Mouse (Mus musculus) heart, embryonic 15.5 days (tissue): ENCODE results near the gene Kdm2b. TPM values are rescaled to one million over a fixed set of nuclear protein-coding genes. Genes with fewer than 3 reads are reported as not detected.

ENCODE experiments used
- ATAC-seq: fragments of 200-750 bp; cut with Nextera tagmentation; replicated peaks from 2 replicates; pipeline ENCODE4 v1.8.0; 2017; ENCODE audit warnings: low read depth, moderate TSS enrichment; ENCODE audit not compliant: insufficient number of reproducible peaks, insufficient read depth, low FRiP score
- H3K27ac ChIP-seq: fragments of 300-500 bp; sonication (generic); 2 replicates; pipeline ENCODE4 v1.5.1; 2015; ENCODE audit warnings: mild to moderate bottlenecking, inconsistent platforms
- H3K27me3 ChIP-seq: fragments of 300-500 bp; sonication (generic); 2 replicates; pipeline ENCODE4 v1.6.1; 2015; ENCODE audit warnings: inconsistent platforms
- H3K36me3 ChIP-seq: fragments of 300-500 bp; sonication (generic); 2 replicates; pipeline ENCODE4 v1.6.1; 2015; ENCODE audit warnings: mild to moderate bottlenecking, inconsistent platforms
- H3K4me1 ChIP-seq: fragments of 300-500 bp; sonication (generic); replicated peaks from 2 replicates; pipeline ENCODE4 v1.6.1; 2015; ENCODE audit warnings: inconsistent platforms
- H3K4me2 ChIP-seq: fragments of 300-500 bp; sonication (generic); 2 replicates; pipeline ENCODE4 v1.6.1; 2015; ENCODE audit warnings: inconsistent platforms, mild to moderate bottlenecking, moderate library complexity
- H3K4me3 ChIP-seq: fragments of 300-500 bp; sonication (generic); 2 replicates; pipeline ENCODE4 v1.5.1; 2015; ENCODE audit warnings: mild to moderate bottlenecking, inconsistent platforms
- H3K9ac ChIP-seq: fragments of 300-500 bp; sonication (generic); 2 replicates; pipeline ENCODE4 v1.6.1; 2015; ENCODE audit warnings: mild to moderate bottlenecking, inconsistent platforms
- H3K9me3 ChIP-seq: fragments of 300-500 bp; sonication (generic); replicated peaks from 2 replicates; pipeline ENCODE4 v1.6.1; 2016; ENCODE audit warnings: inconsistent platforms
- WGBS: fragments of 180-500 bp; shearing (Covaris S2); methylation state at CpG from one replicate; pipeline ENCODE4 v1.1.7; 2015; ENCODE audit warnings: mixed read lengths; 5-methylcytosine and 5-hydroxymethylcytosine counted together
- polyA plus RNA-seq: library from polyadenylated mRNA; unstranded; fragments of >200 nt; fragmentation: Nextera tagmentation; extraction: Ambion mirVana; gene quantifications from 2 replicates; pipeline ENCODE4 v1.2.1, GENCODE M21; 2015

Gene Kdm2b
- polyA plus RNA-seq, 1 experiment from 2014 or later: 23.9 TPM

DNA sequence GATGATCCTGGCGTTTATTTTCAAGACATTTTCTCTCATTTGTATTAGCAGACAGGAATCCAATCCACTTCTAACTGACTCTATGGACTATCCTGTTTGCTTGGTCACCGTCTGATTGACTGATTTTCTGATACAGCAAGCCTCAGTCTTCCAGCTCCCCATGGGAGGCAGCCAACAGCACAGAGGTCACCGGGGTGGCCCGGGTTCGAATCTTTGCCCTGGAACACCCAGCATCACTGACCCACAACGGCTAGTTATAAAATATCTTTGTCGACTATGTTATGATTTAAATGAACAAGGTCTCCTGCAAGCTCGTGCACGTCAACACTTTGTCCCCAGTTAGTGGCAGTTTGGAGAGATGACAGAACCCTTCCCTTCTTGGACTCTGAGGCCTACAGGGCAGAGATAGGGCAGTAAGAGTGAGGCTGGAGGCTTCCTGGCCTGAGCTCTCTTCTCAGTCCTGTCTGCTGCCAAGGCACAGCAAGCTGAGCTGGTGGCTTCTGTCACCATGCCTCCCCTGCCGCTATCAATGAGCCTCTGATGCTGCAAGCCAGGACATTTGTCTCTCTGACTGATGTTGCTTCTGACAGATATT, 65.7 kb downstream of the Kdm2b start:
- Histone ChIP-seq H3K4me2 (no peak overlapping the region), H3K4me1 (peaks cover 36% of the 10 kb centered on the region), H3K9me3 (no peaks in the 10 kb centered on the region), H3K4me3 (no peak overlapping the region), H3K9ac (no peak overlapping the region), H3K27ac (peak overlapping the region; percentile 57), H3K27me3 (no peaks in the 10 kb centered on the region), H3K36me3 (no peaks in the 10 kb centered on the region)
- WGBS: 59% methylated on average over 10 of the region's 10 CpGs
- ATAC-seq: peak; percentile 77

DNA sequence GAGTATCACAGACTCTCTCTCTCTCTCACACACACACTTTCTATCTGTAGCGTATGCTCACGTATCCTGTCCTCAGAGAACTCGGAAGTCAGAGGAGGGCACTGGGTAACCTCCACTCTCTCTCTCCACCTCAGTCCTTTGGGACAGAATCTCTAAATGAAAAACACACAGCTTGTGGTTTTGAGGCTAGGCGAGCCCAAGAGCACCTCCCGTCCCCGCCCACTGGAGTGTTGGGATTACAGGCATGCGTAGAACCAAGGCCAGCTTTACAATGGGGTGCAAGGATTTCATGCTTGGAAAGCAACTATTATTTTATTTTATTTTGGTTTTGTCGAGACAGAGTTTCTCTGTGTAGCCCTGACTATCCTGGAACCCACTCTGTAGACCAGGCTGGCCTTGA, 67.7 kb downstream of the Kdm2b start:
- Histone ChIP-seq H3K9me3 (no peaks in the 10 kb centered on the region), H3K4me2 (no peak overlapping the region), H3K9ac (no peak overlapping the region), H3K27ac (no peak overlapping the region), H3K4me3 (no peak overlapping the region), H3K27me3 (no peaks in the 10 kb centered on the region), H3K36me3 (no peaks in the 10 kb centered on the region), H3K4me1 (peaks cover 27% of the 10 kb centered on the region)
- WGBS: 90% methylated on average over 8 of the region's 8 CpGs
- ATAC-seq: no peak

DNA sequence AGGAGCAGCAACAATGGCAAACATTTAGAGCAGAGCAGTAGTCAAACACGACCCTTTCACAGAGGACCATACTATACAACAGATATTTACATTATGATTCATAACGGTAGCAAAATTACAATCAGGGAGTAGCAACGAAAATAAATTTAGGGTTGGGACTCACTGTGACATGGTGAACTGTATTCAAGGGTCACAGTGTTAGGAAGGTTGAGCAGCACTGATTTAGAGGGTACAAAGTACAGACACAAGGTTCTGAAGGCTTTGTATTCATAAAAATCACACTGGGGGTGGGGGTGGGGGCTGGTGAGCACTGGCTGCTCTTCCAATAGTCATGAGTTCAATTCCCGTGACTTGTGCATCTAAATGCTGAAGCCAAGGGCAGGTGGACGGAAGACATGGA, 69.1 kb downstream of the Kdm2b start:
- H3K27ac ChIP-seq: no peak overlapping the region
- WGBS: 85% methylated on average over 5 of the region's 5 CpGs
- no peaks in the 10 kb centered on the region for H3K36me3 ChIP-seq

DNA sequence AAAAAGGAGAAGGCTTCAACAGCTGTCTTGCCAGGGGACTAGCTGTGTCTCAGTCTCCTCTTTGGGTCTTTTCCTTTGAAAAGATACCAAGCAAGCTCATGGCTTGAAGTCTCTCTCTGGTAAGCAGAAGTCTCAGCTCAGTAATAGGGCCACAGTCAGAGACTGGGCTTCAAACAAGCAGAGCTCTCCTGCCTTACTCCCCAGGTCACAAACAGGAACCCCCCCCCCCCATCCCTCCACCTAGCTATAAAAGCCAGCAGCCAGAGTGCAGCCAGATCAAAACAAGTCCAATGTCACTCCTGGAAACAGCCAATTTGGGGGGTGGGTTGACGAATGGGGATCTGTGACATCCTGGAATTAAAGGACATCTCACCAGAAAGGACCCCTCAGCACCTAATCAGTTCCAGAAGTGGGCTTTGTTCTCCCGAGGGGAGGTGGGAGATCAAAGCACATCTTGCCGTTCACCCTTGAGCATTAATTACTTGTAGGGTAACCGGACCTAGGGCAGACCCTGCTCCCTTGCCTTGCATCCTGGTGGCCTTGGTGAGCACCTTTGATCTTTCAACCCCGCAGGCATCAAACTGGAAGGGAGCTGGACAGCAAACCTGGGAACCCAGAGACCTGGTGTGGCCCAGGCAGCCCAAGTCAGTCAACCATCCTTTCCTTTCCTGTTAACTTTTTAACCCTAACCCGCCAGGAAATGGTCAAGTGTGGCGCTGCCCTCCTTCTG, 71.5 kb downstream of the Kdm2b start:
- WGBS: 59% methylated on average over 7 of the region's 7 CpGs
- no peak overlapping the region for H3K4me3 ChIP-seq
- no peak overlapping the region for H3K4me2 ChIP-seq
- ATAC-seq: no peak
- no peak overlapping the region for H3K27ac ChIP-seq
- H3K36me3 ChIP-seq: no peaks in the 10 kb centered on the region
- H3K9ac ChIP-seq: no peak overlapping the region
- H3K27me3 ChIP-seq: no peaks in the 10 kb centered on the region
- no peaks in the 10 kb centered on the region for H3K9me3 ChIP-seq
- no peaks in the 10 kb centered on the region for H3K4me1 ChIP-seq

More for the DNA sequence above, 69.1 kb downstream of the Kdm2b start:
- Histone ChIP-seq H3K4me1 (peaks cover 13% of the 10 kb centered on the region), H3K4me2 (no peak overlapping the region), H3K4me3 (no peak overlapping the region), H3K9me3 (no peaks in the 10 kb centered on the region), H3K27me3 (no peaks in the 10 kb centered on the region), H3K9ac (no peak overlapping the region)
- ATAC-seq: no peak

DNA sequence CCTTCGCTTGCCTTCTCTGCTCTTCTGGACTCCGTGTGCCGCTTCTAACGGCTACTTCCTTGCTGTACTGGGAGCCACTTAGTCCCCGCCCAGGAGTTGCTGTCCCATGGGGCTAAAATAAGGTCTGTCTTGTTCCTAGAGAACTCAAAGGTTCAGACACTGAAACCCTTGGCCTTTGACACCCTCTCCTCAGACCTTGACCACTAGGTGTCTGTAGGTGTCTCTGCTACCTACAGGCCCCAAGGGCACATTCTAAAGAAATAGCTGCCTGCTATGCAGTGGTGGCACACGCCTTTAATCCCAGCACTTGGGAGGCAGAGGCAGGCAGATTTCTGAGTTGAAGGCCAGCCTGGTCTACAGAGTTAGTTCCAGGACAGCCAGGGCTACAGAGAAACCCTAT, 73.5 kb downstream of the Kdm2b start:
- no peak overlapping the region for H3K4me2 ChIP-seq
- no peak for ATAC-seq
- no peaks in the 10 kb centered on the region for H3K36me3 ChIP-seq
- H3K27ac ChIP-seq: no peak overlapping the region
- no peaks in the 10 kb centered on the region for H3K27me3 ChIP-seq
- H3K9me3 ChIP-seq: no peaks in the 10 kb centered on the region
- no peak overlapping the region for H3K9ac ChIP-seq
- H3K4me3 ChIP-seq: no peak overlapping the region
- H3K4me1 ChIP-seq: no peaks in the 10 kb centered on the region
- WGBS: 92% methylated on average over 6 of the region's 6 CpGs

DNA sequence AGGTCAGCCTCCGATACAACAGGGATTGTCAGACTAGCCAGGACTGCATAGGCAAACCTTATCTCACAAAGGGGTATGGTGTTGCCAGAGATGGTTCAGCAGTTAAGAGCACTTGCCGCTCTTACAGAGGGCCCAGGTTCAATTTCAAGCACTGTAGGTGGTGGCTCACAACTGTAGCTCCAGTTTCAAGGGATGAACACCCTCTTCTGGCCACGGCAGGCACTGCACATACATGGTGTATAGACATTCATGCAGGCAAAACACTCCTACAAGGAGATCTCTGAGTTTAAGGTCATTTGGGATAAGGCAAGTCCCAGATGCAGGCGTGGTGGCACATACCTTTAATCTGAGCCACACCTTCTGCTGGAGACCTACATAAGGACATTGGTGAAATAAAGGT, 76.8 kb downstream of the Kdm2b start:
- no peak for ATAC-seq
- H3K4me1 ChIP-seq: no peaks in the 10 kb centered on the region
- H3K27me3 ChIP-seq: no peaks in the 10 kb centered on the region
- H3K36me3 ChIP-seq: no peaks in the 10 kb centered on the region
- 89% methylated on average over 4 of the region's 4 CpGs for WGBS
- no peak overlapping the region for H3K9ac ChIP-seq
- H3K9me3 ChIP-seq: no peaks in the 10 kb centered on the region
- no peak overlapping the region for H3K27ac ChIP-seq
- H3K4me2 ChIP-seq: no peak overlapping the region
- no peak overlapping the region for H3K4me3 ChIP-seq

DNA sequence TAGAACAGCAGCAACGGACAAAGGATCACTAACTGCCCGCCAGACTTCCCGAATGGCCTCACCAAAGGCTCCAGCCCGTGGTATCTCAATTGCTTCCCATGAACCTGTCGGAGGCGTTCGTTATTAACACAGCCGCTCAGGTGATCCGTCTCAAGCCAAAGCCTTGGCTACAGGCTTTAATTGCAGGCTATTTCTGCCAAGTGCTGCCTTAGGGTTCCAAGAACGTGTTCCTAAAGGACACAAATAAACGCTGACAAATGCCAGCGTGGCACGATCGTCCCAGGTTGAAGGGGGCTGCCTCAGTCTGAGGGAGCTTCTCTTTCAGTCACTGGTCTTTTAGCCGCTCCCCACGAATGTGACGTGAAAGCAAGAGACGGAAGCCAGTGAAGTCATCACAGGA, 80.1 kb downstream of the Kdm2b start:
- Histone ChIP-seq H3K36me3 (no peaks in the 10 kb centered on the region), H3K4me3 (no peak overlapping the region), H3K9me3 (no peaks in the 10 kb centered on the region), H3K27ac (no peak overlapping the region), H3K4me2 (no peak overlapping the region; the same call in 1 of the 2 replicates), H3K9ac (no peak overlapping the region), H3K4me1 (no peaks in the 10 kb centered on the region), H3K27me3 (no peaks in the 10 kb centered on the region)
- ATAC-seq: no peak
- WGBS: 68% methylated on average over 18 of the region's 18 CpGs

DNA sequence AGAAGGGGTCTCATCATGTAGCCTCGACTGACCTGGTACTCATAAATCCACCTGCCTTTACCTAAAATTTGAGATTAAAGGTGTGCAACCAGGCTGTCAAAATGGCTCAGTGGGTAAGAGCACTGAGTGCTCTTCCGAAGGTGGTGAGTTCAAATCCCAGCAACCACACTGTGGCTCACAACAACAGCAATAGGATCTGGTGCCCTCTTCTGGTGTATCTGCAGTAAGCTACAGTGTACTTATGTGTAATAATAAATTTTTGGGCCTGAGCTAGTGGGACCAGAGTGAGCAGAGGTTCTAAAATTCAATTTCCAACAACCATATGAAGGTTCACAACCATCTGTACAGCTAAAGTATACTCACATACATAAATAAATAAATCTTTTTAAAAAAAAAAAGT, 81.6 kb downstream of the Kdm2b start:
- Histone ChIP-seq H3K27ac (no peak overlapping the region), H3K4me3 (no peak overlapping the region), H3K36me3 (no peaks in the 10 kb centered on the region), H3K4me2 (no peak overlapping the region), H3K27me3 (no peaks in the 10 kb centered on the region), H3K4me1 (no peaks in the 10 kb centered on the region), H3K9me3 (no peaks in the 10 kb centered on the region), H3K9ac (no peak overlapping the region)
- WGBS: 94% methylated on average over 2 of the region's 2 CpGs
- no peak for ATAC-seq

DNA sequence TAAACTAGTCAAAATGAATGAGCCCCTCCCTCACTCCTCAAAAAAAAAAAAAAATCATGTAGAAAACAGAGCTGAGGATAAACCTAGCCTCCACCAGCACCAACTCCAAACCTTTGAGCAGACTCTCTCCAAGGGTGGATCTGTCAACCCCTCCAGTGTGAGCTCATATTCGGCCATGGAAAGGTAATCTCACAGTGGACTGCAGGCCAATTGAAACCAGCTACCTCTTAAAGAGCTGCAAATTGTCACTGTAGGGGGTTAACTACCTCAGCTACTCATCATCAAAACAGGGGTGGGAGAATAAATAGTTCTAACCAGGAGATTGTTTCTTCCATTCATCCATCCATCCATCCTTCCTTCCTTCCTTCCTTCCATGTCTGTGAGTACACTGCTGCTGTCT, 82.4 kb downstream of the Kdm2b start:
- ATAC-seq: no peak
- Histone ChIP-seq H3K27me3 (no peaks in the 10 kb centered on the region), H3K27ac (no peak overlapping the region), H3K4me2 (no peak overlapping the region), H3K9me3 (no peaks in the 10 kb centered on the region), H3K4me1 (no peaks in the 10 kb centered on the region), H3K36me3 (no peaks in the 10 kb centered on the region), H3K9ac (no peak overlapping the region), H3K4me3 (no peak overlapping the region)
- 69% methylated on average over 1 of the region's 1 CpGs for WGBS

DNA sequence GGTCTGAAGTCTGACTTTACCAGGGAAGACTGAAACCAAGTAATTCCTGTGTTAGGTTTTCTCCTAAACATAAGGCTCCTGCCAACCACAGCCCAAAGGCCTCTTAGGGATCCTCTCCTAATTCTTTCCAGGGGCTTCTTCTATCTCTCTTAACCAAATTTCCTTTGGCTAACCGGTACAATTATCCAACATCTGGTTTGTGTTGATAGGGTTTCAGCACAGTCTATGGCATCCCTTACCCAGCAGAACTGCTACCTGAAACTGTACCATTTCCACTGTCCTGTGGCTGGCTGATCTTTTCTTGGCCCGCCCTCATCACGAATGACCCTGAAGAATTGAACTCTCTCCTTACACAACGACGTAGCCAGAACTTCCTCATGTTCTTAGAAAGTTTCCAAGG, 86.5 kb downstream of the Kdm2b start:
- Histone ChIP-seq H3K9me3 (no peaks in the 10 kb centered on the region), H3K4me2 (no peak overlapping the region), H3K27me3 (no peaks in the 10 kb centered on the region), H3K9ac (no peak overlapping the region), H3K4me1 (peaks cover 15% of the 10 kb centered on the region), H3K36me3 (no peaks in the 10 kb centered on the region), H3K27ac (no peak overlapping the region), H3K4me3 (no peak overlapping the region)
- WGBS: 74% methylated on average over 5 of the region's 5 CpGs
- ATAC-seq: no peak

DNA sequence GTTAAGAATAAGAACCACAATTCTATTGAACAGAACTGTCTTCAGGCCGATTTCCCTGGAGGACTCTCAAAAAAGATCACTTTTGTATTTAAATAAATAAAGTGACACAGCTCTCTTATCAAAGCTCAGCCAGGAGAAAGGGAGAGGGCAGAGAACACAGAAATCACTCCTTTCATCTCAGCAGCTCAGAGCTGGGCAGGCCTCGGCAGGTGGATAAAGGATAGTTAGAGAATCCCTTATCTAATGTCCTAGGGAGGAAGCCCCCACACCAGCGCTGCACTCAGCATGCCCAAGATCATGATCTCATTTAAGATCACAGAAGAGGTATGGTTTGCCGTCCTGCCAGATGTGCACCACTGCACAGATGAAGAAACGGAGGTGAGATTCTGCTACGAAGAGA, 87.4 kb downstream of the Kdm2b start:
- Histone ChIP-seq H3K4me2 (no peak overlapping the region), H3K27me3 (no peaks in the 10 kb centered on the region), H3K36me3 (no peaks in the 10 kb centered on the region), H3K9ac (no peak overlapping the region), H3K4me3 (no peak overlapping the region), H3K4me1 (peaks cover 21% of the 10 kb centered on the region), H3K9me3 (no peaks in the 10 kb centered on the region), H3K27ac (no peak overlapping the region)
- ATAC-seq: no peak
- 72% methylated on average over 6 of the region's 6 CpGs for WGBS

DNA sequence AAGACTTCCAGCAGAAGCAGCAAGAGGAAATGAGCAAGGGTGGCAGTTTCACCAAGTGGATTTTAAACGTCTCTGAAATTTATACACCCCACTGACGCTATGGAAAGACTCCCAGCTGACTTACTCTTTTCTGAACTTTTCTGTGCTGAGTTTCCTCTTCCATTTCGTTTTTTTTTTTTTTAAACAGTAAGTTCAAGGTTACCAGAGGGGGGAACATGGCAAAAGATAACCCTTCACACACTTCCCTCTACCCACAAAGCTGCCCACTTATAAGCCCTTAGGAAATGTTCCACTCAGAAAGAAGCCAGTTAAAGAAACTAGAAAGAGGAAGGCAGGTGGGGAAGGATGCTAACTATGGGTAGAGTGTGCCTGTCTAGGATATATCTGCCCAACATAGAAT, 88.0 kb downstream of the Kdm2b start:
- H3K4me1 ChIP-seq: peaks cover 21% of the 10 kb centered on the region
- H3K27ac ChIP-seq: no peak overlapping the region
- H3K9ac ChIP-seq: no peak overlapping the region
- H3K27me3 ChIP-seq: no peaks in the 10 kb centered on the region
- H3K4me2 ChIP-seq: no peak overlapping the region
- no peak overlapping the region for H3K4me3 ChIP-seq
- ATAC-seq: no peak
- no peaks in the 10 kb centered on the region for H3K36me3 ChIP-seq
- whole genome bisulfite sequencing: 50% methylated on average over 3 of the region's 3 CpGs
- H3K9me3 ChIP-seq: no peaks in the 10 kb centered on the region
